ENCODE assay signal across 7 mouse cellular contexts in the genomic region with DNA sequence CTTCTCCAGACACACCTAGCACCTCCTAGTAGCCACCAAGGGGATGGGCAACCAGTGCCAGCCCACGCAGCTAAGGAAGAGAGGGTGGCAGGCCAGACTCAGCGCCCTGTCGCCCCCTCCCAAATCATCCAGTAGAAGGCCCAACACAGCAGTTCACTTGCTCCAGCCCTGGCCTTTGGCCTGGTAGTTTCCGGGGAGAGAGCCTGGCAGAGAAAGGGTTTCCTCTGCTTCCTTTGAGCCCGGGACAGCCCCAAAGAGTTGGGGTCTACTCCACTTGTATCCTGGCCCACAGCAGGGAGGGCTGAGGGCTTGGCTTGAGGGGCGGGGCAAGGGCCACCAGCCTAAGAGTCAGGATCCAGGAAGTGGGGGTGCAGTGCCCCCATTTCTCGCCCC. TPM values are rescaled to one million over a fixed set of nuclear protein-coding genes. Genes with fewer than 3 reads are reported as not detected.
DNase-seq lines count a peak whose midpoint lies in the region; ATAC-seq lines count a peak whose summit lies in the region.

No protein-coding gene starts in this region.

- peaks cover 65% of the 10 kb centered on the region for H3K4me1 ChIP-seq in lung, embryonic 15.5 days
- H3K4me1 ChIP-seq in hindbrain, embryonic 10.5 days (replicated peaks) = peaks cover 62% of the 10 kb centered on the region
- H3K4me1 ChIP-seq in liver, embryonic 12.5 days = peaks cover 44% of the 10 kb centered on the region
- peaks cover 53% of the 10 kb centered on the region for H3K4me1 ChIP-seq in stomach, embryonic 14.5 days (ENCODE audit: control insufficient read depth, insufficient read depth, low read length)

- 44% methylated on average over 7 of the region's 7 CpGs for WGBS in lung, embryonic 15.5 days
- WGBS in hindbrain, embryonic 10.5 days = 12% methylated on average over 7 of the region's 7 CpGs
- 53% methylated on average over 7 of the region's 7 CpGs for whole genome bisulfite sequencing in liver, embryonic 12.5 days (ENCODE audit: insufficient replicate concordance)
- 45% methylated on average over 7 of the region's 7 CpGs for WGBS in stomach, embryonic 14.5 days

- no peaks in the 10 kb centered on the region for H3K9me3 ChIP-seq in lung, embryonic 15.5 days
- H3K9me3 ChIP-seq in hindbrain, embryonic 10.5 days = no peaks in the 10 kb centered on the region
- H3K9me3 ChIP-seq in liver, embryonic 12.5 days (replicated peaks) = no peaks in the 10 kb centered on the region
- no peaks in the 10 kb centered on the region for H3K9me3 ChIP-seq in stomach, embryonic 14.5 days (ENCODE audit: control insufficient read depth, low read depth, low read length)

- peak overlapping the region; percentile 45 for H3K4me2 ChIP-seq in lung, embryonic 15.5 days
- H3K4me2 ChIP-seq in liver, embryonic 12.5 days = peak overlapping the region; percentile 22
- H3K4me2 ChIP-seq in stomach, embryonic 14.5 days (replicated peaks; ENCODE audit: low read depth, low read length) = peak overlapping the region; percentile 29

- no peaks in the 10 kb centered on the region for H3K27me3 ChIP-seq in lung, embryonic 15.5 days
- H3K27me3 ChIP-seq in hindbrain, embryonic 10.5 days (ENCODE audit: insufficient read depth, poor library complexity, severe bottlenecking) = peaks cover 92% of the 10 kb centered on the region
- peaks cover 84% of the 10 kb centered on the region for H3K27me3 ChIP-seq in liver, embryonic 12.5 days (replicated peaks)
- 0 out of 2 replicates have a peak, but pooled peaks cover 3% of the 10 kb centered on the region for H3K27me3 ChIP-seq in stomach, embryonic 14.5 days (ENCODE audit: control insufficient read depth, insufficient read depth, low read length)

- peak overlapping the region; percentile 16; the same call in 1 of the 2 replicates for H3K9ac ChIP-seq in lung, embryonic 15.5 days
- H3K9ac ChIP-seq in liver, embryonic 12.5 days = no peak overlapping the region
- no peak overlapping the region; the same call in 1 of the 2 replicates for H3K9ac ChIP-seq in stomach, embryonic 14.5 days (replicated peaks; ENCODE audit: low read depth, low read length)

- DNase-seq in lung, adult 18-20 months = no peak
- no peak for DNase-seq in hindbrain, embryonic 10.5 days (ENCODE audit: low spot score)
- no peak for DNase-seq in spleen, postnatal 36 days (ENCODE audit: low spot score in 2 of 2)
- DNase-seq in retina, embryonic 14.5 days (ENCODE audit: low spot score) = no peak

- peaks cover 24% of the 10 kb centered on the region for H3K36me3 ChIP-seq in lung, embryonic 15.5 days
- peaks cover 17% of the 10 kb centered on the region for H3K36me3 ChIP-seq in hindbrain, embryonic 10.5 days
- H3K36me3 ChIP-seq in liver, embryonic 12.5 days = peaks cover 19% of the 10 kb centered on the region
- H3K36me3 ChIP-seq in stomach, embryonic 14.5 days (ENCODE audit: control insufficient read depth, insufficient read depth, low read length) = peaks cover 22% of the 10 kb centered on the region

- H3K4me3 ChIP-seq in lung, embryonic 15.5 days = peak overlapping the region; percentile 0; the same call in 1 of the 2 replicates
- H3K4me3 ChIP-seq in hindbrain, embryonic 10.5 days = peak overlapping the region; percentile 37
- no peak overlapping the region for H3K4me3 ChIP-seq in liver, embryonic 12.5 days
- H3K4me3 ChIP-seq in stomach, embryonic 14.5 days (ENCODE audit: low read depth, low read length) = no peak overlapping the region

- no peak for ATAC-seq in lung, embryonic 15.5 days (ENCODE audit: borderline replicate concordance, extremely low read depth, low FRiP score, low TSS enrichment)
- no peak for ATAC-seq in liver, embryonic 12.5 days
- no peak for ATAC-seq in stomach, embryonic 14.5 days (ENCODE audit: insufficient number of reproducible peaks, insufficient read depth, low FRiP score, low read depth)

- H3K27ac ChIP-seq in lung, embryonic 15.5 days = peak overlapping the region; percentile 72
- peak overlapping the region; percentile 77 for H3K27ac ChIP-seq in hindbrain, embryonic 10.5 days
- peak overlapping the region; percentile 43; the same call in 1 of the 2 replicates for H3K27ac ChIP-seq in liver, embryonic 12.5 days
- peak overlapping the region; percentile 69 for H3K27ac ChIP-seq in stomach, embryonic 14.5 days (ENCODE audit: low read length)

RNA-seq across cellular contexts. Expression of a gene that starts 6.6 kb away (rescaled TPM):
- polyA plus RNA-seq in lung, embryonic 15.5 days (2015; fragmentation: Nextera tagmentation; extraction: Ambion mirVana) = 13.3 and 14.1 TPM in 2 replicates
- polyA plus RNA-seq in hindbrain, embryonic 10.5 days (2016; fragmentation: Nextera tagmentation; extraction: Ambion mirVana) = 4.4 and 8.2 TPM in 2 replicates
- 3.2 and 3.3 TPM in 2 replicates for polyA plus RNA-seq in liver, embryonic 12.5 days (2016; fragmentation: Nextera tagmentation; extraction: Ambion mirVana)
- polyA plus RNA-seq in stomach, embryonic 14.5 days (2014; fragmentation: Nextera tagmentation; extraction: Ambion mirVana) = 7.0 and 8.2 TPM in 2 replicates

RNA-seq across cellular contexts. Expression of a gene that starts 38.7 kb away (rescaled TPM):
- 9.4 and 11.3 TPM in 2 replicates for polyA plus RNA-seq in lung, embryonic 15.5 days (2015; fragmentation: Nextera tagmentation; extraction: Ambion mirVana)
- polyA plus RNA-seq in hindbrain, embryonic 10.5 days (2016; fragmentation: Nextera tagmentation; extraction: Ambion mirVana) = 11.2 and 13.0 TPM in 2 replicates
- polyA plus RNA-seq in liver, embryonic 12.5 days (2016; fragmentation: Nextera tagmentation; extraction: Ambion mirVana) = 2.5 and 3.3 TPM in 2 replicates
- polyA plus RNA-seq in stomach, embryonic 14.5 days (2014; fragmentation: Nextera tagmentation; extraction: Ambion mirVana) = 6.2 and 8.5 TPM in 2 replicates

RNA-seq across cellular contexts. Expression of a gene that starts 56.7 kb away (rescaled TPM):
- polyA plus RNA-seq in lung, embryonic 15.5 days (2015; fragmentation: Nextera tagmentation; extraction: Ambion mirVana) = 36.7 and 38.3 TPM in 2 replicates
- 86.6 and 112 TPM in 2 replicates for polyA plus RNA-seq in hindbrain, embryonic 10.5 days (2016; fragmentation: Nextera tagmentation; extraction: Ambion mirVana)
- polyA plus RNA-seq in liver, embryonic 12.5 days (2016; fragmentation: Nextera tagmentation; extraction: Ambion mirVana) = 8.6 TPM in 2 replicates
- 24.9 and 25.9 TPM in 2 replicates for polyA plus RNA-seq in stomach, embryonic 14.5 days (2014; fragmentation: Nextera tagmentation; extraction: Ambion mirVana)

Comparison
In these comparisons a context has a peak if more than half of its experiments do, and no peak if none do; other contexts are left out.
1. H3K4me3 ChIP-seq: peak in lung, embryonic 15.5 days (single experiment) and hindbrain, embryonic 10.5 days (single experiment); none in liver, embryonic 12.5 days (single experiment) and stomach, embryonic 14.5 days (single experiment).
2. Peak in every context shown above with its lines, with median percentiles within 50 percentile points of each other: H3K27ac ChIP-seq and H3K4me2 ChIP-seq.